Mouse (Mus musculus) layer of hippocampus, adult 9-10 months (tissue): ENCODE results near the gene Tmem139.

Experiments
- DNase-seq: peaks from one replicate; pipeline ENCODE4 v3.0.0; 2022; ENCODE audit warnings: low spot score

Tmem139 gene

DNA sequence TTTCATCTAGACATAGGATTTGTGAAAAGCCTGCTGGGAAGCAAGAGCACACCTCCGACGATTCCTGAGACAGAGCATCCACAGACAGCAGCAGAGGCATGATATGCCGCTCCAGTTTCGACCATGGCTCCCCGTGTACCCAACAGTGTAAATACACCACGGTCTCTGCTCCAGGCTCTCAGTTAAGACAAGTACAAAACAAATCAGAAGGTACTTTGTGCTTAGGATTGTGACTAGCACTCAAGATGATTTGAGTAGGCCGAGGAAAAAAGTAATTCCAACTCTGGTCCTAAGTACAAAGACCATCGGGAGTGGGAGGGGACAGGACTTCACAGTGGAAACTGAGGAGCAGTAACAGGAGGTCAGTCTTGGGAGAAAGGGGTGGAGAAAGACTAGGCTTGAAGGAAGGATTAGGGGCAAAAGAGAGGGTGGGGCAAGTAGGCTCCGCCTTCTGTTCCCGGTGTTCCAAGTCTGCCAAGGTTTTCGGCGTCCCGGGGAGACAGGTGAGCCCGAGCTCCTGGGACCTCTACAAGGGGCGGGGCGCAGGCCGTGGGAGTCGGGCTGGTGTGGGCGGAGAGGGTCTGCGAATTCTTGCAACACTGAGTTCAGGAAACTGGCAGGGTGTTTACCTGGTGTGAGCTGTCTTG, at the start of gene Tmem139:
Tmem139 (plus strand) TSS at position 447 of the 647 bp plus-strand sequence.
- no peak for DNase-seq

GRCm38 (mm10) chr6:42215028-42215427, 46.7 kb upstream of the Tmem139 start, which contains the start of gene Tas2r144:
Gene Tas2r144 (plus strand): TSS chr6:42215328.
- no peak for DNase-seq

DNA sequence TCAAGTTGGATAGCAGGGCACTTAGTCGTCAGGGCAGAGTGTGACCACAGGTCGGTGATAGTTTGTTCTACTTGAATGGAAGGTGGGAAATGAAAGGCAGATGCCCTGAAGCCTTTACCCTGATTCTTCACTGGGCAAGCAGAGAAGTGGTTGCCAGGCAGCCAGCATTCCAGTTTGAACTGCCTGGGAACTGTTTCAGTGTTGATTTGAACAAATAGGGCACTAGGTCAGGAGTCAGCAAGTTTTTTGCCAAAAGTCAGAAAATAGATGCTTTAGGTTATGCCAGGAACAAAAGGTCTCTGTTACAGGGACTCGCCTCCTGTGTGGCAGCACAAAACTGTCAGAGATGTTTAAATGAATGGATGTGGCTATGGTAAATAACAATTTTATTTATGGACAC, 39.5 kb upstream of the Tmem139 start:
- DNase-seq, result no peak

GRCm38 (mm10) chr6:42225046-42225445, 36.7 kb upstream of the Tmem139 start:
- DNase-seq, result no peak

DNA sequence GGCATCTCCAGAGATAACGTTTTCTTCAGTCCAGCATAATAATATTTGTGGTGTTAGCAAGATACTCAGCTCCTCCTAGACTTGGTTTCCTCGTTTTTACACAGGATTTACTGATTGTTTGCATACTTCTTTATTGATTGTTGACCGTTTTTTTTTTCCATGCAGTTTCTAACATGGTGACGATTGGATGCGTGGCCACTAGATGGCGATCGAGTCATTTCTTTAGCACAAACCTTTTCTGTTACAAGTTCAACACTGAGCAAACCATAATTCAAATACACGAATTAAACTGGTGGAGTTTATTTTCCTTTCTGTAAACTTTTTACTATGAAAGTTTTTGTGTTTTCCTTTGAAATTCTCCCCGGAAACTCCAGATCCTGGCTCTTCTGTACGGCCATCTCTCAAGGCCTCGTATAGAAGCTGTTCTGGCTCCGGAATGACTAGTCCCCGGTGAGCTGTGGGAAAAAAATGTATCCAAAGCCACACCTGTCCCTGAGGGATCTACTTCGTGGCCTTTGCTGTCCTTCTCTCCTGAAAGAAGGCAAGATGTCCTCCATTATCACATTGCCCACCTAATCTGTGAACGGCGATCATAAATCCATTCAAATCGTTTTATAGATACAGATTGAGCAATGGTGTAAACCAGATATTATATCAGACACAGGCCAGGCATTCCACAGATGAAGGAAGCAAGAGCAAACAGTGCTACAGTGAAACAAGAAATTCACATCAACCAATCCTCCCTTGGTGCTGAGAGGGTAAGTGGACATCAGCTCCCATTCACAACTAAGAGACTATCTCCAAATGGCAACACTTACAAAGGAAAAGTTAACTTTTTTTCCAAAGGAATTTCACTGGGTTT, 34.3 kb upstream of the Tmem139 start:
- peak; percentile 46 for DNase-seq

- no peak for DNase-seq
Observed at GRCm38 (mm10) chr6:42229610-42230009, 32.2 kb upstream of the Tmem139 start.

DNA sequence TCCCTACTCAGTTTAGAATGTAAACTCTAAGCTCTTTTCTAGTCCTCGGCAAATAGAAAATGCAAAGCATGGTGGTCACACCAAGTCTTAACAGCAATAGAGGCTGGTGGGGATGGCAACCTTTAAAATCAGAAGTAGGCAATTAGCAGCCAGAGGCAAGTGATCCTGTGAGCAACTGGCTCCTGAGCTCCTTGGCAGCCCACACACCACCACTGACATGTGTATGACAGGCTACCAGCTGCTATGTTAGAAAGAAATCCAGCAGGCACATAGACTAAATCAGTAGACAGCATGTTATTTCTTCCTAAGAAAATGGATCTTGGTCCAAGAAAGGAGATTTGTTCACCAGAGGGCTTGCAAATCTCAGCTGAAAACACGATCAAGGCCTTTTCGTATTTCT, 30.6 kb upstream of the Tmem139 start:
- no peak for DNase-seq

- DNase-seq, result no peak
Observed at GRCm38 (mm10) chr6:42237276-42237805, 24.4 kb upstream of the Tmem139 start.

GRCm38 (mm10) chr6:42241311-42242045, 20.3 kb upstream of the Tmem139 start:
- DNase-seq, result no peak

GRCm38 (mm10) chr6:42245711-42246353, 15.9 kb upstream of the Tmem139 start, which contains the start of gene Gstk1:
Gene Gstk1 (plus strand): TSS chr6:42245935.
- peak; percentile 46 for DNase-seq

- no peak for DNase-seq
Observed at GRCm38 (mm10) chr6:42247173-42247572, 14.6 kb upstream of the Tmem139 start.

GRCm38 (mm10) chr6:42247981-42248380, 13.8 kb upstream of the Tmem139 start:
- DNase-seq, result no peak

DNA sequence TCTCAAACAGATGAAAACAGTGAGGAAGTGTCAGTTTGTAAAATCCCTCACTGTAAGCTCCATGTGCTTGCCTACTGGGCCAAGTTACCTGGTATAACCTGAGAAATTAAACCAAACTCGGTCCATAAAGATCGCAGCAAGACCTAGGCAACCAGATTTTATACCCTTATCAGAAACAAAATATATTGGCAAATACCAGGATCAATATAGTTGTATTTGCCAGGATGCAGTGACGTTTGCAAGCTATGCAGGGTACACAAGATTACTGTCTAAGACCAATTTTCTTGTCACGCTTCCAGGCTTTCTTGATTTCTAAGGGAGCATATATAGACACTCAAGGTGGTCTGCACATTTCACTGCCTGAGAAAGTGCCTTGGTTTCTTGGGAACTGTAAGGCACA, 10.0 kb upstream of the Tmem139 start:
- no peak for DNase-seq

DNA sequence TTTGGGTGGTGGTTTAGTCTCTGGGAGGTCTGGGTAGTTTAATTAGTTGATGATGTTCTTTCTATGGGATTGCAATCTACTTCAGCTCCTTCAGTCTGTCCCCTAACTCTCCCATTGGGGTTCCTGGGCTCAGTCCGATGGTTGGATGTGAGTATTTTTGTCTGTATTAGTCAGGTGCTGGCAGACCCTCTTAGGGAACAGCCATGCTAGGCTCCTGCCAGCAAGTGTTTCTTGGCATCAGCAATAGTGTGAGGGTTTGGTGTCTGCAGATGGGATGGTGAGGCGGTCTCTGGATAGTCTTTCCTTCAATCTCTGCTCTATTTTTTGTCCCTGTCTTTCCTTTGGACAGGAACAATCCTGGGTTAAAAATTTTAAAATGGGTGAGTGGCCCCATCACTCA, 8.7 kb upstream of the Tmem139 start:
- DNase-seq, result no peak

DNA sequence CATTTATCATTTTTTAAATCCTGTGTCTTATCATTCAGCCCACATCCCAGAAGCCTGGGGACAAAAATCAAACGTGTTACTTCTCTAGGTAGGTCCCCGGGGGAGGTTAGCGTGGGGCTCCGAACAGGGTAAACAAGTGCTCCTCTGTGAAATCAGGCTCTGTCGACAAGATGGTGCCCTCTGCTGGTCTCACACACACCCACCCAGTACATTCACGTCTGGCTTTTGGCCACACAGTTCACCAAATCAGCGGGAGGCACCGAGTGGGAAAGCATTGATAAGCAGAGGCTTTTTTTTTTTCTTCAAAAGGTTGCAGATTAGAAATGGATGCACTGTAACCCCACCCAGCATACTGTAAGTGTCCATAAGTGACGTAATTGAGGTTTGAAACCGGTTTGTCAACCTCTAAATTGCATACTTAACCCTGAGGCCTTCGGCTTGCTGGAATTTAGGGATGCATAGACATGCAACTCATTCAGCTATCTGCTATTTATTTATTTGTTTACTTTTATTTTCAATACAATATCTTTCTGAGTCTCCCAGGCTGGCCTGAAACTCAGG, 4.4 kb upstream of the Tmem139 start:
- no peak for DNase-seq

GRCm38 (mm10) chr6:42260430-42260829, 1.3 kb upstream of the Tmem139 start:
- no peak for DNase-seq

DNA sequence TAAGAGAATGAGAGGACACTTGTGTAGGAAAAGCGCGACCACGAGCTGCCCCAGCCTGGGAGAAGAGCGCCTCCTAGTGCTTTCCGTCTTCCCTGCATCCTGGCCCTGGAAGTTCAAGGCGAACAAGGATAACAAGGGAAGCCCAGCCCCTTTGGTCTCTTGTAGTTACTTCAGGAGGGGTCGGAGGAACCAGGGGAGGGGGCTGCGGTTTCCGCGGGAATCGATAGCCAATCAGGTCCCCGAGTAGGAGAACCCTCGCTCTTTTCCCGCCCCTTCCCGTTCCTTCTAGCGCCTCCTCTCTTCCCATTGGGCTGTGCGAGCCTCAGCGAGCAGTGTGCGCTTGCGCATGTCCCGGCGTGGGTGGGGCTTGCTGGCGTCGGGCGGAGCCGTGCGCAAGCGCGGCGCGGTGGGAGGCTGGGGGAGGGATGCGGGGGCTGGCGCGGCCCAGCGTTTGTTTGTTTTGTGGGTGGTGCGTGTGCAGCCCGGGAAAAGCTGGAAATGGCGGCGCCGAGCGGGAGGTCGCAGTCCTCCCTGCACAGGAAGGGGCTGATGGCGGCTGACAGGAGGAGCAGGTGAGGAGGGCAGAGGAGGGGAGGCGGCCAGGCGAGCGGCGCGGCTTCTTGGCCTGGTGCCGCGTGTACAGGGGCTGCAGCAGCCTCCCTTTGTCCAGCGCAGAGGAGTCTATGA, 3.0 kb downstream of the Tmem139 start, which contains the start of gene Casp2:
Casp2 (plus strand) TSS at position 360 of the 687 bp plus-strand sequence.
- DNase-seq, result peak; percentile 94

DNA sequence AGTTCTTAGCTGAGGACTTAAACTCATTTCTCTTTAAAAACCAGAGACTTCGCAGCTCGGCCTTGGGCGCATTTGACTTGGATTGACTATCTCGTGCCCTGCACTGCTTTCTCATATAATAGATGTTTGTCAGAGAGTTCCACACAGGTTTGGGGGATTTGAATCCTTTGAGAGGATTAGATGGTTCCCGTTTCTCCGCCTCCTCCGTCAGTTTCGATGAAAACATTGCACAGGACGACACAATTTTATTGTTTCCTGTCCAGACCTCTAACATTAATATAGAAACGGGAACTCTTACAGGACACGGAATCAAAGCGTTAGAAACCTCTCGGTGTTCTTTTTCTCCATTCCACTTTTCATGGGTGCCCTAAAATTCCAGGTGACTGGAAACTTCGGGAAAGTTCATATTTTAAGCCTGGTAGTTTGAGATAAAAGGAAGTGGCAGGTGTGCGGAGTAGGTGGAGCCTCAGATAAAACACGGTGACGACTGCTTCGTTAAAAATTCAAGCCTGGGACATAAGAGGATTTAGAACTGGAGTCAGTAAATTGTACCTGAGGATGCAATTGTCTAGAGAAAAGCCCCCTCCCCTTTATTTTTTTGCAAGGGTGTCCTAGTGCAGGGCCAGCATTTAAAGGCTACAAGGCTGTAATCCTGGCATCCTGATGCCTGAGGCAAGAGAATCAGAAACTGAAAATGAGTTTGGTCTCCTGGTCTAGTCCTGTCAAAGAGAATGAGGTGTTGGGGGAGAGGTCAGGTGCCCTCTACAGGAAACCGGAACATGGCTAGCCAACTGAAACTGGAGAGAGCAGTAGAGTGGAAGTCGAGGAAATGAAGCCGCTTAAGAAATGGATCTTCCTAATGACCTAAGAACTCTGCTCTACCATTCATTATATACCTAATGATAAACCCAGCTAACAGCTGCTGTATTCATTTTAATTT, 3.9 kb downstream of the Tmem139 start:
- DNase-seq, result no peak

GRCm38 (mm10) chr6:42270817-42271216, 9.0 kb downstream of the Tmem139 start:
- no peak for DNase-seq

DNA sequence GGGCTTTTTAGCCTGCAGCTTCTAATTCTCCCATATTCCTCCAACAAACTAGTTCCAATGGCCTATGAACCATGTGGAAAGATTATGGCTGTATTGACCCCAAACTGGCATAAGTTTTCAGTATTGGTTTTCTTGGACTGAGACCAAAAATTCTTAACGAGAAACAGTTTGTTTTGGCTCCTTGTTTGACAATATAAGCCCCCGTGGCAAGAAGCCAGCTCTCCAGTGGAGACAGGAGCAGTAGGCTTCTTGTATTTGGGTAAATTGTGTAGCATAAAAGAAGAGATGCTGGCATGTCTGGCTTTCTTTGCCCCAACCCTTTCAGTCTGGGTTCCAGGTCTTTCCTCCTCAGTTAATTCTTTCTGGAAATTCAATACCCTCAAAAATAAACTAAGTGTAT, 14.4 kb downstream of the Tmem139 start:
- no peak for DNase-seq
